Mouse (Mus musculus) heart, postnatal 0 days (tissue): ENCODE measurements around the gene 1700028K03Rik.

Source experiments
- CTCF ChIP-seq: IDR thresholded peaks from 2 replicates; pipeline ENCODE4 v1.5.1; 2016; ENCODE audit warnings: antibody characterized with exemption, control low read depth, low read depth
- EP300 ChIP-seq: IDR thresholded peaks from 2 replicates; pipeline ENCODE4 v1.6.1; 2016; ENCODE audit warnings: antibody characterized with exemption, low read depth

- TF ChIP-seq CTCF (no peak), EP300 (no peak)
Measured at GRCm38 (mm10) chr5:107518602-107519001, 15.9 kb upstream of the 1700028K03Rik start.
